Mouse (Mus musculus) lung, postnatal 4 days (tissue): ENCODE results near the gene Bace2.

ENCODE experiments used
- DNase-seq, 2 experiments: peaks; one replicate each; pipeline ENCODE4 v3.0.0; 2021

The Bace2 gene

DNA sequence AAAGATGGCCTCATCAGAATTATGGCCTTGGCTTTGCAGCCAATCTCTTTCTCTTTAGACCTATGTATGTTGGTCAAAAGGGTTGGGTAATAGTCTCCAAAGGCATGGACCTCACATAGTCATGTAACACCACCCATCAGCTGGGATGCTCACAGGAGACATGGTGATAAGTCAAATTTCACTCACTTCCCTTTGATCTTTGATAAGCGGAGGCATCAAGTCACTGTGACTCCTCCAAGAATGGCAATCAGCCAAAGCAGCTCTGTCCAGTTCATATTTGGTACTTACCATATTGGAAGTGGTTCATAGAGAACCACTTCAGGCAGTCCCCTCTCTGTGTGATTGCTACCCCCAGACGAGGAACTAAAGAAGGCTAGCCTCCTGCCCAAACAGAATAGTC, 118.1 kb downstream of the Bace2 start:
- DNase-seq = no peak

- DNase-seq = no peak
Measured at GRCm38 (mm10) chr16:97475581-97475980, 119.0 kb downstream of the Bace2 start.

DNA sequence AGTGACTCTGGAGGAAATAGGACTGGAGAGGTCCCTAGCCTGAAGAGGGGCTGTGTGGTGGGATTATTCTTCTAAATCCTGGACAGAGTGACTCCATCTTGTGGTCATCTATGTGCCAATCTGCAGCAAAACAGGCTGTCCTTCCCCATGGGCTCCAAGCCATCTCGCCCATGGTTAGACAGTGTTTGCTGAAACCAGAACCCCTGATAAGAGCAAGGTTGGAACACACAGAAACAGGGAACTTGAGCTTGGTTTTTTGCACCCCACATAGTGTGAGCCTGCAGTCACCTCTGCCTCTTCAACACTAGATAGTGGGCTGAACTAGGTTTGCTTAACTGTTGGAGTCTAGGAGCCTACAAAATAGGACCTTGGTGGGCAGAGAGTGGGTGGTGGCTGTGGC, 120.0 kb downstream of the Bace2 start:
- DNase-seq = no peak

DNA sequence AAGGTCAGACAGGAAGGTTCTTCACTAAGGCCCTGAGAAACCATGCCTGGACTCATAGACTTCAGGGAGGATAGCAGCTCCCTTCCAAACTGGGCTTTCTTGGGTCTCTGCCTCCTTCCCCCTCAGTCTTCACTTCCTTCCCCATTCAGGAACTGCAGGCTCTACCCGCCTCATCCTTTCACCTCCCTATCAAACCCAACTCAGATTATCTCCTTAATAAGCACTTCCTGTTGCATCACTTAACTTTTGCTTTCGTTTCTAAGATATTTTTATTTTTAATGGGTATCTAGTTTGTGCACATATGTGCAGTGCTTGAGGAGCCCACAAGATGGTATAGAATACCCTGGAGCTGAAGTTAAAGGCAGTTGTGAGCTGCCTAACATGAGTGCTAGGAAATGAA, 122.1 kb downstream of the Bace2 start:
- no peak for DNase-seq

DNA sequence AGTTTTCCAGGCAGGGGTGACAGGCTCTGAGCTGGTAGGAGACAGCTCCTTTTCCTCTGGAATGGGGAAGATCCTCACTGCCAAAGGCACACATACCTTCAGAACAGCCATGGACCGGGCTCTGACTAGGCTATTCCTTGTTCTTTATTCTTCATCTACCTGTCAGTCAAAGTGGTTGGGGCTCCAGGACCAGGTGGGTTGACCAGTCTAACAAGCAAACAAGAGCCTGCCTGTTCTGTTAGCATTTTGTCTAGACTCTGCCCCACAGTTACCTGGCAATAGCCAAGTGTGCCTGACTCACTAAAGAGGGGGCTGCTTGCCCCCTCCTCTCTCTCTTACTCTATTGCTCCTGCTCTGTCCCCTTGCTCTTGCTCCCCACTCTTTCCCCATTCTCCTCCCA, 135.8 kb downstream of the Bace2 start:
- DNase-seq = no peak
